Mouse (Mus musculus) liver, embryonic 11.5 days (tissue): Measurements from ENCODE around the gene Cp. TPM values are rescaled to one million over a fixed set of nuclear protein-coding genes. Genes with fewer than 3 reads are reported as not detected.
"Not testable (repeated sequence)": the region's sequence is repeated elsewhere in the genome, so short reads cannot be mapped to it uniquely, and the experiment has no call there.

Experiments used
- ATAC-seq: fragments of 200-750 bp; cut with Nextera tagmentation; replicated peaks from 2 replicates; pipeline ENCODE4 v1.8.0; 2017; ENCODE audit warnings: moderate number of reproducible peaks, mild to moderate bottlenecking, moderate TSS enrichment, moderate library complexity; ENCODE audit not compliant: low FRiP score
- DNase-seq: peaks from one replicate; pipeline ENCODE4 v3.0.0-alpha.2; 2017; ENCODE audit warnings: low spot score
- H3K27ac ChIP-seq: fragments of 300-500 bp; sonication (generic); 2 replicates; pipeline ENCODE4 v1.5.1; 2014; ENCODE audit warnings: mild to moderate bottlenecking, low read depth, low read length, control low read depth
- H3K27me3 ChIP-seq: fragments of 300-500 bp; sonication (generic); replicated peaks from 2 replicates; pipeline ENCODE4 v1.6.1; 2014; ENCODE audit warnings: low read length, mixed read lengths; ENCODE audit not compliant: control insufficient read depth, insufficient read depth
- H3K36me3 ChIP-seq: fragments of 300-500 bp; sonication (generic); 2 replicates; pipeline ENCODE4 v1.6.1; 2014; ENCODE audit warnings: mild to moderate bottlenecking, low read length, moderate library complexity, mixed read lengths; ENCODE audit not compliant: control insufficient read depth, insufficient read depth
- H3K4me1 ChIP-seq: fragments of 300-500 bp; sonication (generic); replicated peaks from 2 replicates; pipeline ENCODE4 v1.6.1; 2014; ENCODE audit warnings: low read length, mixed read lengths; ENCODE audit not compliant: control insufficient read depth, insufficient read depth
- H3K4me2 ChIP-seq: fragments of 300-500 bp; sonication (generic); 2 replicates; pipeline ENCODE4 v1.6.1; 2014; ENCODE audit warnings: mild to moderate bottlenecking, control low read depth, moderate library complexity
- H3K4me3 ChIP-seq: fragments of 300-500 bp; sonication (generic); 2 replicates; pipeline ENCODE4 v1.5.1; 2014; ENCODE audit warnings: low read depth, low read length, control low read depth
- H3K9ac ChIP-seq: fragments of 300-500 bp; sonication (generic); 2 replicates; pipeline ENCODE4 v1.6.1; 2014; ENCODE audit warnings: low read depth, low read length, control low read depth
- H3K9me3 ChIP-seq: fragments of 300-500 bp; sonication (generic); 2 replicates; pipeline ENCODE4 v1.6.1; 2016; ENCODE audit warnings: low read length, inconsistent platforms, mixed read lengths; ENCODE audit not compliant: control insufficient read depth
- WGBS: fragments of 180-500 bp; shearing (Covaris S2); extraction: QIAGEN DNeasy Blood & Tissue Kit; methylation state at CpG from one replicate; pipeline ENCODE4 v1.1.7; 2014; 5-methylcytosine and 5-hydroxymethylcytosine counted together
- polyA plus RNA-seq: library from polyadenylated mRNA; unstranded; fragments of >200 nt; fragmentation: Nextera tagmentation; extraction: Ambion mirVana; gene quantifications from 2 replicates; pipeline ENCODE4 v1.2.1, GENCODE M21; 2014

Cp gene
- polyA plus RNA-seq, 1 experiment from 2014 or later, result 0.25 TPM

GRCm38 (mm10) chr3:20010905-20011304 is 54.1 kb downstream of the Cp start:
- not testable (repeated sequence) for H3K36me3 ChIP-seq, H3K4me3 ChIP-seq, H3K9ac ChIP-seq, DNase-seq, ATAC-seq, H3K9me3 ChIP-seq, H3K27ac ChIP-seq, H3K27me3 ChIP-seq, H3K4me2 ChIP-seq, H3K4me1 ChIP-seq
- 84% methylated on average over 7 of the region's 7 CpGs for WGBS

- Histone ChIP-seq H3K27ac (no peak overlapping the region), H3K27me3 (no peaks in the 10 kb centered on the region), H3K9ac (no peak overlapping the region), H3K9me3 (no peaks in the 10 kb centered on the region), H3K4me3 (no peak overlapping the region), H3K4me1 (no peaks in the 10 kb centered on the region), H3K36me3 (peaks cover 8% of the 10 kb centered on the region; the same call in 1 of the 2 replicates), H3K4me2 (no peak overlapping the region)
- DNase-seq (no peak), ATAC-seq (no peak)
- WGBS, result 90% methylated on average over 2 of the region's 2 CpGs
These were observed 57.6 kb downstream of the Cp start for GRCm38 (mm10) chr3:20014454-20014853.

DNA sequence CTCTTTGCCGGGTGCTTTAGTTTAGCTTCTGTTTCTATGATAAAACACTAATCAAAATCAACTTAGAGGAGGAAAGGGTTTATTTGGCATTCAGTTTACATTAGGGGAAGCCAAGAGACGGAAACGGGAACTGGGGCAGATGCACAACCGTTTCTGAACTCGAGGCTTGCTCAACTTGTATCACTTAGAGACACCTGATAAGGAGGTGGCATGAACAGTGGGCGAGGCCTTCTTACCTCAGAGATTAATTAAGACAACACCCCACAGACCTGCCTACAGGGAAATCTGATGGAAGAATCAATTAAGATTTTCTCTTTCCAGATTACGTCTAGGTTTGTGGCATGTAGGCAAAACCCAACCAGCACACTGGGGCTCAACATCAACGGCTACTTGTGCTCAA is 61.2 kb downstream of the Cp start:
- ATAC-seq, result no peak
- Histone ChIP-seq H3K27ac (no peak overlapping the region), H3K4me1 (no peaks in the 10 kb centered on the region), H3K4me2 (no peak overlapping the region), H3K36me3 (peaks cover 21% of the 10 kb centered on the region), H3K9ac (no peak overlapping the region), H3K9me3 (no peaks in the 10 kb centered on the region), H3K27me3 (no peaks in the 10 kb centered on the region), H3K4me3 (no peak overlapping the region)
- no peak for DNase-seq
- 74% methylated on average over 8 of the region's 8 CpGs for WGBS

- Histone ChIP-seq H3K4me3 (no peak overlapping the region), H3K27me3 (no peaks in the 10 kb centered on the region), H3K4me2 (no peak overlapping the region), H3K4me1 (no peaks in the 10 kb centered on the region), H3K27ac (no peak overlapping the region), H3K9ac (no peak overlapping the region), H3K36me3 (peaks cover 36% of the 10 kb centered on the region), H3K9me3 (no peaks in the 10 kb centered on the region)
- DNase-seq (no peak), ATAC-seq (no peak)
- WGBS, result 58% methylated on average over 1 of the region's 1 CpGs
These were observed 67.0 kb downstream of the Cp start for GRCm38 (mm10) chr3:20023832-20024231.

DNA sequence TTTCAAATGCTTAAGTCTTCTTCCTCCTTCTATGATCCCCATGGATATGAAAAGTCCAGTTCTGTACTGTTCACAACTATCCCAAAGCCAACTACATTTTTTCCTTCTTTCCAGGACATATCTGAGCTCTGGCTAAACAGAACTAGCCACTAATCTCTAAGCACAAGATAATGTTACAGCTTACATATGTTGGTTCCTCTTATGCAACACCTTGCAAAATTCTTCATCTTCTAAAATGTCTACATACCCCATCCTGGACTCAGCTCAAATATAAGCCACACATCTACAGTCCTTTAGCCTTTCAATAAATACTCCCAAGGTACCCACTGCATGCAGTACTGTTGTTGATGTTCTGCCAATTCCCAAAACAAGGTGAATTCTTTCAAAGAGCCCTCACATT is 69.6 kb downstream of the Cp start:
- H3K27ac ChIP-seq, result no peak overlapping the region

DNA sequence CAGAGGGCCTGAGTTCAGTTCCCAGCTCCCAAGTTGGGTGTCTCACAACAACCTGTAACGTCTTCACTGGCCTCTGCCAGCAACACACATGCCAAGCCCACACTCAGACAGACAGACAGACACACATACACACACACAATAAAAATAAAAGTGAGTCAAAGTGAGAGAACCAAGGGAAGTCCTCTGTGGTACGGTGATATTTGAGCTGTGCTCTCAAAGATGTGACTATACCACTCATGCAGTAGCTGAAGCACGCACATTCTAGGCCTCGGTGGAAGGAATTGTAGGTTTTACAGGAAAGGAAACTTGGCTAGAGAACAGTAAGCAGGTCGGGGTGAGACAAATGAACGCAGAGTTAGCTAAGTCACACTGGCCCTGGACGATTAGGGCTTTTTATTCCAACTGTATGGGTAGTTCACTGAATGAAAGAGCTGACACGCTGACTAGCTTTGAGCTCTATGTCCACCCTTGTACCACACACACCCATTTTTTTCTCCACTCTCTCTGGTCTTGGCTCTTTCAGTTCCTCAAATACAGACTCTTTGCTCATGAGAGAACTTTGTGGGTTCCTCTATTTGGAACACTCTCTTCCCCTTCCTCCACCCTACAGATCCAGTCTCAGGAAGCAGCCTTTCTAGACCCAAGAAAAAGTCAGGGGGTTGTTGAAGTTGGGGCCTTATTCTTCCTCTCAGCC is 70.3 kb downstream of the Cp start:
- 77% methylated on average over 8 of the region's 8 CpGs for WGBS
- Histone ChIP-seq H3K27me3 (no peaks in the 10 kb centered on the region), H3K4me1 (no peaks in the 10 kb centered on the region), H3K9ac (no peak overlapping the region), H3K9me3 (no peaks in the 10 kb centered on the region), H3K36me3 (peaks cover 31% of the 10 kb centered on the region), H3K4me3 (no peak overlapping the region), H3K27ac (no peak overlapping the region), H3K4me2 (no peak overlapping the region)
- DNase-seq (no peak), ATAC-seq (no peak)

More for the DNA sequence above, 69.6 kb downstream of the Cp start:
- no peak overlapping the region for H3K9ac ChIP-seq
- no peak for ATAC-seq
- H3K4me3 ChIP-seq, result no peak overlapping the region
- H3K4me1 ChIP-seq, result no peaks in the 10 kb centered on the region
- peaks cover 31% of the 10 kb centered on the region for H3K36me3 ChIP-seq
- no peak overlapping the region for H3K4me2 ChIP-seq
- no peak for DNase-seq
- no peaks in the 10 kb centered on the region for H3K27me3 ChIP-seq
- H3K9me3 ChIP-seq, result no peaks in the 10 kb centered on the region

- Histone ChIP-seq H3K27me3 (no peaks in the 10 kb centered on the region), H3K4me2 (no peak overlapping the region), H3K9ac (no peak overlapping the region), H3K27ac (no peak overlapping the region), H3K9me3 (no peaks in the 10 kb centered on the region), H3K4me3 (no peak overlapping the region), H3K4me1 (no peaks in the 10 kb centered on the region), H3K36me3 (peaks cover 25% of the 10 kb centered on the region)
- 87% methylated on average over 5 of the region's 5 CpGs for WGBS
- no peak for DNase-seq
- ATAC-seq, result no peak
These were observed 70.9 kb downstream of the Cp start for GRCm38 (mm10) chr3:20027788-20028187.

DNA sequence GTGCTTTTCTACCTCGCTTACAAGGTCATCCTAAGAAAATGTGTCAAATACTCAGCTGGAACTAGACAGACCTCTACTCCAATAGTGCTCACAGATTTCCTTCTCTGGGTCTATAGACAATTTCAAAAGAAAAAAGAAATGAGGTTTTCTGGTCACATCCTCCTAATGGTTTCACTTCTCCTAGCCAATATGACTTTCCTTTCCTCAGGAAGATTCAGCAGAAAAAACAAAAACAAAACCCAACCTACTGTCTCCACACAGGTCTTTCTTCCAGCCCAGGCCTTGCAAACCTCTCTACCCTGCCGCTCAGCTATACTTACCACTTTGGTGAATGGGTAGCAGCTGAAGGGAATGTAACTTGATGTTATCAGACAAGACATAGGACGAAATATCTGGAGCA is 71.8 kb downstream of the Cp start:
- Histone ChIP-seq H3K4me1 (0 out of 2 replicates have a peak, but pooled peaks cover 2% of the 10 kb centered on the region), H3K9ac (no peak overlapping the region), H3K9me3 (no peaks in the 10 kb centered on the region), H3K27me3 (no peaks in the 10 kb centered on the region), H3K4me3 (no peak overlapping the region), H3K36me3 (peaks cover 22% of the 10 kb centered on the region), H3K4me2 (no peak overlapping the region), H3K27ac (no peak overlapping the region)
- no peak for ATAC-seq
- no peak for DNase-seq
- 83% methylated on average over 3 of the region's 3 CpGs for WGBS

- Histone ChIP-seq H3K27me3 (no peaks in the 10 kb centered on the region), H3K4me2 (no peak overlapping the region), H3K9ac (no peak overlapping the region), H3K9me3 (no peaks in the 10 kb centered on the region), H3K27ac (no peak overlapping the region), H3K4me3 (no peak overlapping the region), H3K36me3 (peaks cover 9% of the 10 kb centered on the region; the same call in 1 of the 2 replicates), H3K4me1 (0 out of 2 replicates have a peak, but pooled peaks cover 8% of the 10 kb centered on the region)
- ATAC-seq, result no peak
- WGBS, result 89% methylated on average over 6 of the region's 6 CpGs
- DNase-seq, result no peak
These were observed 74.0 kb downstream of the Cp start for GRCm38 (mm10) chr3:20030807-20031206.
